Mouse (Mus musculus): ENCODE measurements at regions not wholly inside any gene's neighbourhood (a gene's known extent, or its start where the extent isn't known, plus 50 kb on each side); places are given as distances from the start of the nearest gene placed in this dataset.

DNA sequence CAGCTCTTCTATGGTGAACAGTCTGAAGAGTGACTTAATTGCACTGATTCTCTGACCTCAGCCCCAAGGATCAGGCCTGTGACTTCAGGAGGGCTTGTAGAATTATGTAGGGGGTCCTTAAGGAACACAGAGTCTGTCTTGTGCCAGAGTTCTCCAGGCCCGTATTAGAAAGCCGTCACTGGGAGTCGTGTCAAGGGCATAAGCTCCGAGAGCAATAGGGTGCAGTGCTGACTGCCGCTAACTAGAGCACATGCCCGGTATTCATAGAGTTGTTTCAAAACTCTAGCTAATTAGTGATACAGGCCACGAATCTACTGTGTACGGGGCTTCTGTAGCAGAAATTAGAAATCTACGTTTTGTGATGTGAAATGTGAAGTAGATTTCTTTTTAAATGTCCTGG is 179.7 kb upstream of the N4bp1 start:
- no peak for DNase-seq
- no peaks in the 10 kb centered on the region for H3K4me1 ChIP-seq (replicated peaks; ENCODE audit: control insufficient read depth, insufficient read depth, low read length)
- TF ChIP-seq CTCF (IDR thresholded peaks at IDR 0.05; ENCODE audit: borderline replicate concordance, control insufficient read depth, extremely low read depth, insufficient read depth, low read length, poor library complexity), result no peak
- no peak for TF ChIP-seq POLR2A (IDR thresholded peaks at IDR 0.05; ENCODE audit: control insufficient read depth, extremely low read depth, insufficient read depth, low read length, poor library complexity)
- no peaks in the 10 kb centered on the region for H3K36me3 ChIP-seq (ENCODE audit: control insufficient read depth, insufficient read depth, low read length)
- no peak overlapping the region for H3K27ac ChIP-seq (ENCODE audit: control insufficient read depth, insufficient read depth, low read length)
- no peaks in the 10 kb centered on the region for H3K27me3 ChIP-seq (ENCODE audit: control insufficient read depth, insufficient read depth, low read length)
- WGBS, result 95% methylated on average over 9 of the region's 9 CpGs
- no peak overlapping the region for H3K4me3 ChIP-seq (ENCODE audit: control insufficient read depth, insufficient read depth, low read length)

DNA sequence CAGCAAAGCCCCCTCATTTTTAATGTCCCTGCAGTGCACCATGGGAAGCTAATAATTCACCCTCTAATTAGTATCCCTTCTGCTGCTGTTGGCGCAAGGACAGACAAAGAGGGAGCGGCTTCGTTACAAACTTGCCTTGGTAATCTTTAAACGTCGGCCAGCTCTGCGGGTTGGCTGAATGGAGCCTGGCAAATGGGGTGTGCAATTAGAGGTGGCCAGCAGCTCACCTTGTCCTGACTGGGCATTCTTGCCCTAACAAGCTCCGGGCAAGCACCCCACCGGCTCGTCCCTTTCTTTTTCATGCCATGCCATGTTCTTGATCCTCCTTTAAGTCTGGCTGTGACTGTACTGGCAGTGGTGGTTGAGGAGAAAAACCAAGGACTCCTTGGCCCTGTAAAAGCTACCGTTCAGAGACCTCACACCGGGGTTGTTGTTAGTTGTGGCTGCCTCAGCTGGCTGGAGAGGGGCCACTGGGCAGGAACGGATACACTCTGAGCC is 179.2 kb upstream of the N4bp1 start:
- DNase-seq, result no peak
- Histone ChIP-seq H3K4me3 (ENCODE audit: control insufficient read depth, insufficient read depth, low read length) (no peak overlapping the region), H3K4me1 (replicated peaks; ENCODE audit: control insufficient read depth, insufficient read depth, low read length) (no peaks in the 10 kb centered on the region), H3K27me3 (ENCODE audit: control insufficient read depth, insufficient read depth, low read length) (no peaks in the 10 kb centered on the region), H3K27ac (ENCODE audit: control insufficient read depth, insufficient read depth, low read length) (no peak overlapping the region), H3K36me3 (ENCODE audit: control insufficient read depth, insufficient read depth, low read length) (no peaks in the 10 kb centered on the region)
- no peak for TF ChIP-seq CTCF (IDR thresholded peaks at IDR 0.05; ENCODE audit: borderline replicate concordance, control insufficient read depth, extremely low read depth, insufficient read depth, low read length, poor library complexity)
- no peak for TF ChIP-seq POLR2A (IDR thresholded peaks at IDR 0.05; ENCODE audit: control insufficient read depth, extremely low read depth, insufficient read depth, low read length, poor library complexity)
- 95% methylated on average over 12 of the region's 12 CpGs for WGBS

- 92% methylated on average over 4 of the region's 4 CpGs for WGBS
- no peak overlapping the region for H3K4me3 ChIP-seq (ENCODE audit: control insufficient read depth, insufficient read depth, low read length)
- no peak overlapping the region for H3K27ac ChIP-seq (ENCODE audit: control insufficient read depth, insufficient read depth, low read length)
- no peaks in the 10 kb centered on the region for H3K36me3 ChIP-seq (ENCODE audit: control insufficient read depth, insufficient read depth, low read length)
- H3K4me1 ChIP-seq (replicated peaks; ENCODE audit: control insufficient read depth, insufficient read depth, low read length), result no peaks in the 10 kb centered on the region
- DNase-seq, result no peak
- TF ChIP-seq POLR2A (IDR thresholded peaks at IDR 0.05; ENCODE audit: control insufficient read depth, extremely low read depth, insufficient read depth, low read length, poor library complexity) (no peak), CTCF (IDR thresholded peaks at IDR 0.05; ENCODE audit: borderline replicate concordance, control insufficient read depth, extremely low read depth, insufficient read depth, low read length, poor library complexity) (no peak)
- no peaks in the 10 kb centered on the region for H3K27me3 ChIP-seq (ENCODE audit: control insufficient read depth, insufficient read depth, low read length)
These were observed 178.5 kb upstream of the N4bp1 start for GRCm38 (mm10) chr8:87063588-87063987.

- no peak for TF ChIP-seq POLR2A (IDR thresholded peaks at IDR 0.05; ENCODE audit: control insufficient read depth, extremely low read depth, insufficient read depth, low read length, poor library complexity)
- Histone ChIP-seq H3K4me3 (ENCODE audit: control insufficient read depth, insufficient read depth, low read length) (no peak overlapping the region), H3K36me3 (ENCODE audit: control insufficient read depth, insufficient read depth, low read length) (no peaks in the 10 kb centered on the region), H3K27ac (ENCODE audit: control insufficient read depth, insufficient read depth, low read length) (no peak overlapping the region), H3K27me3 (ENCODE audit: control insufficient read depth, insufficient read depth, low read length) (no peaks in the 10 kb centered on the region), H3K4me1 (replicated peaks; ENCODE audit: control insufficient read depth, insufficient read depth, low read length) (no peaks in the 10 kb centered on the region)
- 46% methylated on average over 3 of the region's 3 CpGs for WGBS
- DNase-seq, result no peak
These were observed 164.7 kb upstream of the N4bp1 start for GRCm38 (mm10) chr8:87049746-87050145.

- no peak for DNase-seq
- H3K36me3 ChIP-seq (ENCODE audit: control insufficient read depth, insufficient read depth, low read length), result no peaks in the 10 kb centered on the region
- H3K27ac ChIP-seq (ENCODE audit: control insufficient read depth, insufficient read depth, low read length), result no peak overlapping the region
- no peaks in the 10 kb centered on the region for H3K27me3 ChIP-seq (ENCODE audit: control insufficient read depth, insufficient read depth, low read length)
- TF ChIP-seq POLR2A (IDR thresholded peaks at IDR 0.05; ENCODE audit: control insufficient read depth, extremely low read depth, insufficient read depth, low read length, poor library complexity) (no peak), CTCF (IDR thresholded peaks at IDR 0.05; ENCODE audit: borderline replicate concordance, control insufficient read depth, extremely low read depth, insufficient read depth, low read length, poor library complexity) (no peak)
- H3K4me3 ChIP-seq (ENCODE audit: control insufficient read depth, insufficient read depth, low read length), result no peak overlapping the region
- no peaks in the 10 kb centered on the region for H3K4me1 ChIP-seq (replicated peaks; ENCODE audit: control insufficient read depth, insufficient read depth, low read length)
- 91% methylated on average over 4 of the region's 4 CpGs for WGBS
These were observed 164.1 kb upstream of the N4bp1 start for GRCm38 (mm10) chr8:87049196-87049595.

DNA sequence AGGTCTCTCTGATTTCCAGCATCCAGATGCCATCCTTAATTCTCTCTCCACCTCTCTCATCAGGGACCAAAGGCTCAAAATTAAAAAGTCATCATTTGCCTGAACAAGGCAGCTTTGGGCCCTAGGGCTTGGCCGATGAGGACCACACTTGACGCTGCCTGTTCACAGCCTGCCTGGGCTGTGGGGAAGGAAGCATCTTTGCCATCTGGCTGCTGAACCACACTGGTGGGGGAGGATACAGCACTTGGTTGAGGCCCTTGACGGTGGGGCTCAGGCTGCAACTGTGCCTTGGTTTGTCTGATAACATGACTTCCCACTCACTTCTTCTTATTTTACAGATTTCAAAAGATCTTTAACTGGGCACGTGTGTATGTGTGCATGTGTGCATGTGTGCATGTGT is 161.5 kb upstream of the N4bp1 start:
- 39% methylated on average over 4 of the region's 4 CpGs for WGBS
- no peaks in the 10 kb centered on the region for H3K36me3 ChIP-seq (ENCODE audit: control insufficient read depth, insufficient read depth, low read length)
- H3K4me3 ChIP-seq (ENCODE audit: control insufficient read depth, insufficient read depth, low read length), result no peak overlapping the region
- no peak for TF ChIP-seq POLR2A (IDR thresholded peaks at IDR 0.05; ENCODE audit: control insufficient read depth, extremely low read depth, insufficient read depth, low read length, poor library complexity)
- no peak for TF ChIP-seq CTCF (IDR thresholded peaks at IDR 0.05; ENCODE audit: borderline replicate concordance, control insufficient read depth, extremely low read depth, insufficient read depth, low read length, poor library complexity)
- no peaks in the 10 kb centered on the region for H3K4me1 ChIP-seq (replicated peaks; ENCODE audit: control insufficient read depth, insufficient read depth, low read length)
- DNase-seq, result no peak
- no peak overlapping the region for H3K27ac ChIP-seq (ENCODE audit: control insufficient read depth, insufficient read depth, low read length)
- H3K27me3 ChIP-seq (ENCODE audit: control insufficient read depth, insufficient read depth, low read length), result no peaks in the 10 kb centered on the region

DNA sequence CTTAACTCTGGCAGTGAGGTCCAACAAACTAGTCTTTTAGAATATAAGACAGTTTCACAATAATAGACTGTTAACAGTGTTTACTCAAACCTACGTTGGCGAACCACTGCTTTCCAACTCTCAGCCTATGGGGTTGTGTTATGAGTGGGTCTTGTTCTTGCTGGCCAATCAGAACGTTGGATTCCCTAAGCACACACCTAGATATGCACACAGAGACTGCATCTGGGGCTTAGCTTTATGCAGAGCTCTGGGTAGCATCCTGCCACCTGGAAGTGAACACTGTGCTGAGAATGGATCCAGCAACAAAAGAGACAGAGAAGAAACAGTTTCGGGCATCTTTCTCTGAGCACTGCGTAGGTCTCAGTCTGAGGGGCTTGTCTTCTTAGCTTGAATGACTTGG is 158.0 kb upstream of the N4bp1 start:
- Histone ChIP-seq H3K4me3 (ENCODE audit: control insufficient read depth, insufficient read depth, low read length) (no peak overlapping the region), H3K36me3 (ENCODE audit: control insufficient read depth, insufficient read depth, low read length) (no peaks in the 10 kb centered on the region), H3K4me1 (replicated peaks; ENCODE audit: control insufficient read depth, insufficient read depth, low read length) (no peaks in the 10 kb centered on the region), H3K27ac (ENCODE audit: control insufficient read depth, insufficient read depth, low read length) (no peak overlapping the region), H3K27me3 (ENCODE audit: control insufficient read depth, insufficient read depth, low read length) (no peaks in the 10 kb centered on the region; the same call in 1 of the 2 replicates)
- no peak for TF ChIP-seq POLR2A (IDR thresholded peaks at IDR 0.05; ENCODE audit: control insufficient read depth, extremely low read depth, insufficient read depth, low read length, poor library complexity)
- no peak for TF ChIP-seq CTCF (IDR thresholded peaks at IDR 0.05; ENCODE audit: borderline replicate concordance, control insufficient read depth, extremely low read depth, insufficient read depth, low read length, poor library complexity)
- WGBS, result 91% methylated on average over 5 of the region's 5 CpGs
- DNase-seq, result no peak

Data from thymus, adult 2 months (tissue).